Mouse (Mus musculus) liver, adult 2 months (tissue): ENCODE results near the gene Tmem184b. TPM values are rescaled to one million over a fixed set of nuclear protein-coding genes. Genes with fewer than 3 reads are reported as not detected.

Experiments used
- DNase-seq: peaks from one replicate; pipeline ENCODE4 v3.0.0-alpha.2; 2011; ENCODE audit warnings: low read depth, low spot score; ENCODE audit errors: extremely low read depth
- H3K27ac ChIP-seq: fragments of 200-500 bp; replicated peaks from 2 replicates; pipeline ENCODE4 v1.5.1; 2012; ENCODE audit warnings: low read depth, mild to moderate bottlenecking, control low read depth, inconsistent platforms, low read length; ENCODE audit not compliant: insufficient read depth
- H3K27me3 ChIP-seq: fragments of 200-500 bp; 2 replicates; pipeline ENCODE4 v1.6.1; 2012; ENCODE audit warnings: mild to moderate bottlenecking, moderate library complexity, low read length, inconsistent platforms; ENCODE audit not compliant: control insufficient read depth, insufficient read depth
- H3K36me3 ChIP-seq: fragments of 200-500 bp; 2 replicates; pipeline ENCODE4 v1.6.1; 2012; ENCODE audit warnings: low read length, inconsistent platforms; ENCODE audit not compliant: control insufficient read depth, insufficient read depth
- H3K4me1 ChIP-seq: fragments of 200-500 bp; 2 replicates; pipeline ENCODE4 v1.6.1; 2011; ENCODE audit warnings: low read length; ENCODE audit not compliant: control insufficient read depth, insufficient read depth
- H3K4me3 ChIP-seq: fragments of 200-500 bp; 2 replicates; pipeline ENCODE4 v1.5.1; 2011; ENCODE audit warnings: low read depth, mild to moderate bottlenecking, control low read depth, low read length, moderate library complexity; ENCODE audit not compliant: insufficient read depth
- H3K79me2 ChIP-seq: fragments of 200-500 bp; 2 replicates; pipeline ENCODE4 v1.6.1; 2012; ENCODE audit warnings: inconsistent platforms, mild to moderate bottlenecking, low read length, moderate library complexity; ENCODE audit not compliant: control insufficient read depth, insufficient read depth
- H3K9ac ChIP-seq: fragments of 200-500 bp; 2 replicates; pipeline ENCODE4 v1.6.1; 2012; ENCODE audit warnings: low read depth, mild to moderate bottlenecking, control low read depth, inconsistent platforms, low read length
- CTCF ChIP-seq: fragments of 200-500 bp; IDR thresholded peaks from 2 replicates; pipeline ENCODE4 v1.5.1; 2011; ENCODE audit warnings: low read depth, low read length, control low read depth
- POLR2A ChIP-seq: fragments of 200-500 bp; IDR thresholded peaks from 2 replicates; pipeline ENCODE4 v1.6.1; 2011; ENCODE audit warnings: low read length, control low read depth; ENCODE audit not compliant: insufficient read depth; ENCODE audit errors: extremely low read depth
- WGBS: fragments of 180-500 bp; shearing (Covaris S2); methylation state at CpG from one replicate; pipeline ENCODE4 v1.1.7; 2018; 5-methylcytosine and 5-hydroxymethylcytosine counted together
- polyA plus RNA-seq: library from polyadenylated mRNA; depleted of rRNA; stranded (reverse); fragments of >200 nt; gene quantifications from 2 replicates; pipeline ENCODE4 v1.2.3, GENCODE M21; 2012
- total RNA-seq: library from RNA; depleted of rRNA; stranded (reverse); fragments of >200 nt; gene quantifications from 2 replicates; pipeline ENCODE4 v1.2.3, GENCODE M21; 2014

Tmem184b gene
- total and polyA plus RNA-seq, 2 experiments: 6.0 to 48.7 TPM

DNA sequence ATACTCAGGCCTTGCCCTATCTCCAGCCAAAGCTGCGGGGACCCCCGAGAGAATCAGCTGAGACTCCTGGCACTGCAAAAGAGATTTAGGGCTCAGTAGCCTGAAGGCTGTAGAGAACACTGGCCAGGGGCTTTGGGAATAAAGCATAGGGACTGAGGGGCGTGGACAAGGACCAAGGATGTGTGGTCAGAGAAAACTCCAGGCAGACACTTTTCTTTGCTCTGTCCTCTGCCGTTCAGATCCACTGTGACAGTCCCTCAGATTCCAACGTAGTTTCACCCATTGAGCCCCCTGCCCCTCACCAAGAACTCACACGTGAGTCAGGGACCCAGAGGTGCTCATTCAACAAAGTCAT lies 38.9 kb upstream of the Tmem184b start:
- no peaks in the 10 kb centered on the region for H3K27me3 ChIP-seq
- peak overlapping the region; percentile 49 for H3K27ac ChIP-seq
- no peak for DNase-seq
- H3K79me2 ChIP-seq: no peaks in the 10 kb centered on the region; the same call in 1 of the 2 replicates
- H3K9ac ChIP-seq: peak overlapping the region; percentile 88
- 30% methylated on average over 6 of the region's 6 CpGs for WGBS
- peaks cover 12% of the 10 kb centered on the region for H3K4me1 ChIP-seq
- H3K36me3 ChIP-seq: no peaks in the 10 kb centered on the region
- TF ChIP-seq POLR2A: no peak
- TF ChIP-seq CTCF: no peak
- H3K4me3 ChIP-seq: peak overlapping the region; percentile 52

GRCm38 (mm10) chr15:79441331-79442256 lies 38.2 kb upstream of the Tmem184b start:
- Histone ChIP-seq H3K4me3 (peak overlapping the region; percentile 79), H3K4me1 (peaks cover 12% of the 10 kb centered on the region), H3K27me3 (no peaks in the 10 kb centered on the region), H3K27ac (peak overlapping the region; percentile 49), H3K9ac (peak overlapping the region; percentile 88), H3K36me3 (no peaks in the 10 kb centered on the region), H3K79me2 (no peaks in the 10 kb centered on the region; the same call in 1 of the 2 replicates)
- no peak for DNase-seq
- under 1% methylated on average over 88 of the region's 107 CpGs for WGBS
- no peak for TF ChIP-seq CTCF
- no peak for TF ChIP-seq POLR2A

DNA sequence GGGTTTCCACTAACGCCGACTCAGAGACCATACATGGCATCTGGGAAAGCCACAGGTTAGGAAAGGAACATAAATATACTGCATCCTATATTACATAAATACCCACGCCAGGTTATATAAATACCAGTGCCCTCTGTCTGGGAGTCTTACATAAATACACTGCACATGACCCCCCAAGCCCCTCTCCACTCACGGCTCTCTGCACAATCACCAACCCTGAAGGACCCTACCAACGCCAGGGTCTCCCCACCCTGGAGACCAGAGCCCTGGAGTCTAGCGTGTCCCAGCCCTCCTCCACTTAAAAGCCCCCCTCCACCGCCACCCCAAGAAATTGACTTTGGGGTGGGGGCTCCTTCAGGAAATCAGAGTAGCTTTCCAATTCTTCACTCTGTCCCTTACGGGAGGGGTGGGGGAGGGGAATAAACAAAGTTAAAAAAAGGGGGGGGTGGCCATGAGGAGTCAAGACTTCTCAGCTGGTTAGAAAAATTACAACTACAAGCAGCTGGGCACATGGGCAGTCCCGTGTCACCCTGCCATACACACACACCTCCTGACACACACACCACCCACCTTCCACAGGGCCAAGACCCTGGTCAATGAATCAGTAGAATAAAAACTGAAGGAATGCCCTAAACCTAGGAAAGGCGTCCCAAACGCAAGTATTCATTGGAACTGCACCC lies 37.4 kb upstream of the Tmem184b start:
- peaks cover 16% of the 10 kb centered on the region for H3K4me1 ChIP-seq
- no peaks in the 10 kb centered on the region for H3K27me3 ChIP-seq
- no peaks in the 10 kb centered on the region; the same call in 1 of the 2 replicates for H3K79me2 ChIP-seq
- H3K4me3 ChIP-seq: peak overlapping the region; percentile 79
- no peak for TF ChIP-seq CTCF
- TF ChIP-seq POLR2A: no peak
- no peak for DNase-seq
- H3K27ac ChIP-seq: 0 out of 2 replicates have a peak overlapping the region, but pooled peaks have one; percentile 23
- WGBS: 54% methylated on average over 11 of the region's 11 CpGs
- H3K9ac ChIP-seq: peak overlapping the region; percentile 88
- no peaks in the 10 kb centered on the region for H3K36me3 ChIP-seq

- TF ChIP-seq POLR2A (no peak), CTCF (no peak)
- 58% methylated on average over 4 of the region's 4 CpGs for WGBS
- Histone ChIP-seq H3K27me3 (no peaks in the 10 kb centered on the region), H3K79me2 (no peaks in the 10 kb centered on the region; the same call in 1 of the 2 replicates), H3K4me3 (no peak overlapping the region), H3K9ac (peak overlapping the region; percentile 31; the same call in 1 of the 2 replicates), H3K4me1 (peaks cover 21% of the 10 kb centered on the region), H3K36me3 (no peaks in the 10 kb centered on the region), H3K27ac (0 out of 2 replicates have a peak overlapping the region, but pooled peaks have one; percentile 19)
- no peak for DNase-seq
These were observed 36.9 kb upstream of the Tmem184b start for GRCm38 (mm10) chr15:79440223-79440622.

GRCm38 (mm10) chr15:79439386-79439785 lies 36.0 kb upstream of the Tmem184b start:
- TF ChIP-seq CTCF: no peak
- no peak for TF ChIP-seq POLR2A
- DNase-seq: no peak
- no peaks in the 10 kb centered on the region for H3K36me3 ChIP-seq
- H3K4me3 ChIP-seq: no peak overlapping the region
- no peaks in the 10 kb centered on the region; the same call in 1 of the 2 replicates for H3K79me2 ChIP-seq
- no peak overlapping the region for H3K27ac ChIP-seq
- no peaks in the 10 kb centered on the region for H3K27me3 ChIP-seq
- peaks cover 22% of the 10 kb centered on the region for H3K4me1 ChIP-seq
- WGBS: 78% methylated on average over 4 of the region's 4 CpGs
- no peak overlapping the region for H3K9ac ChIP-seq
